Mouse (Mus musculus) T-helper 2 cell (primary cell): ENCODE data around the gene Ap1g1.
"Not testable (repeated sequence)": the region's sequence is repeated elsewhere in the genome, so short reads cannot be mapped to it uniquely, and the experiment has no call there.

Experiments used
- in situ Hi-C: fragments of 300-600 bp; cut with MboI, MseI; formaldehyde crosslinking; loops from one replicate; pipeline ENCODE4 v1.15.1; 2025; ENCODE audit warnings: high pct_unique_total_duplicates

The Ap1g1 gene

DNA sequence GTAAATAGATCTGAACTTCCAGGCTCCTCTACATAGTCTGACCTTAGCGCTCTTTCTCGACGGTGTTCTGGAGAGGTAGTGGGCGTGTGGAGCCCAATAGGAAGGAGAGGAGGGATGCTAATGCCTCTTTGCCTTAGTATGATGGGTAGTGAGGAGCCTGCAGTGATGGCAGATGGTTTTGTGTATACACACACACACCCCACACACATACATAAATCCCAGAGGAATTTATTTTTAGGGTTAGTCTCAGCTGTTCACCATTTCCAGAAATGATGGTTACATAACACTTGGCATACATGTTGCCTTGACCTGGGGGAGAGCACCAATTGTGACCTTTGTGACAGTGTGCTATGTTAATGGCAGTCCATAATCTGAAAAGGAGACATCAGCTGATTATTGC, 87.2 kb downstream of the Ap1g1 start:
- in situ Hi-C loops: no loop called here

DNA sequence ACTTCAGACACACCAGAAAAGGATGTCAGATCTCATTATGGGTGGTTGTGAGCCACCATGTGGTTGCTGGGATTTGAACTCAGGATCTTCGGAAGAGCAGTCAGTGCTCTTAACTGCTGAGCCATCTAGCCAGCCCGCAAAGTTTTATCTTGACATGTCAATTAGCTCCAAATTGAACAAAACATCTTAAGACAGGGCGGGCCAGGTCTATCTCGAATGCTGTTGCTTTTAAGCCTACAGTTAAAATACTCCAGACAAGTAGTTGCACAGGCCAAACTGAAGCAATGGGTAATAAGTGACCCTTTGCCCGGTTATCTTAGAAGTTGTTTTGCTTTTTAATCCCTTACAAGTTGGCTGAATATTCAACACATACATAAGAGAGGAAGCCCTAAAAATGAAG, 88.3 kb downstream of the Ap1g1 start:
- in situ Hi-C loops: no loop called here

DNA sequence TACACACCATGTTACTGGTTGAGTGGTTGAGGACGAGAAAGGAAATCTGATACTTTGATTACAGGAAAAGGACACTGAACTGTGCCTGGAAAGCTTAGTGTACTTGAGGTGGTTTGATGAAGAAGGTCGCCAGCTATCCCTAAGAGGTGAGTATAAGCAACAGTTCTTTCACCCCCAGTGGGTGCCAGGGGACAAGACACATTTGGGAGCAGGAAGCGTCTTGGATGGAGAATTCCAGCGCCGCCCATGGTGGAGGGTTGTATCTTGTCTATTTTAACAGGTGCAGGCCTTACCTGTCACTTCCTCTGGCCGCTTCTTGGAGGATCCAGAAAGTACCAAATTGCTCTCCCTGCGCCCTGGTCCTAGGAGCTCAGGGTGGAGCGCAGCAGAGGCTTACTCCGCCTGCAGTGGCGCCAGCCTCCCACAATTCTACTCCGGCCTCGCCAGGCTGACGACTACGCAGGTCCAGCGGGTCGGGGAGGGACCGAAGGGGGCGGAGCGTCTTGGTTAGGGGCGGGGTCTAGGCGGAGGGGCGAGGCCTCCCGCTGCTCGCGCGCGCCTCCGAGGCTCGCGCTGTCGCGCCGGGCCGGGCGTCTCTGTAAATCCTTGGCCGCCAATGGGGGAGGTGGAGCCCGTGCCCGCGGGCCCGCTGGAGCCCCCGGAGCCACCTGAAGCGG, 89.8 kb downstream of the Ap1g1 start, which contains the start of gene Phlpp2:
Gene Phlpp2, plus strand, starts transcription at position 540 of the 677 bp plus-strand sequence.
- in situ Hi-C loops: no loop called here

DNA sequence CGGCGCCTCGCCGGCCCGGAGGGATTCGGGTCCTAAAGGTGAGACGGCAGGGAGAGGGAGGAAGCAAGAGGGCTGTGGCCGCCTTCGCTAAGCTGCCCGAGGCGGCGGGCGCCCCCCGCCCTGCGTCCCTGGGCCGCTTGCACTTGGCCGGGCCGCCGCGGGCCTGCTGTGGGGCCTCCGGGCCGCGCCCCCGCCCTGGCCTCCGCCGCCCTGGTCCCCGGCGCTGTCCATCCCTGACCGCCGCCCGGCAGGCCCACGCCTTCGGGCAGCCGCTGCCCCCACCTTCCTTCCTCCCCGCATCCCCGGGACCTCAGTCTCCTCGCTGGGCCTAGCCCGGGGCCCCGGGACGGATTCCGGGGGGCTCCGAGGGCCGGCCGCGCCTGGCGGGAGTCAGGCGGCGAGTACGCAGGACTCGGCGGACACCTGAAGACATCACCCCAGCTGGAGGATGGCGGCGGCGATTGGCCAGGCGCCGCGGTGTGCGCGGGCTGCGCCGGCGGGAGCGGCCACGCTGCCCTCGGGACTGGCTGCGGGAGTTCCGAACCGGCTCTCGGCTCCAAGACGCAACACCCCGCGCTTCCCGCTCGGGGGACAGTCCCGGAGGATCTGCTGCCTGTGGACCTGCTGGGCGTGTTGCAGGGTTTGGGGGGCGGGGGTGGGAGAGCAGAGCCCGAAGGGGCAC, 90.5 kb downstream of the Ap1g1 start:
- in situ Hi-C loops: no loop called here

DNA sequence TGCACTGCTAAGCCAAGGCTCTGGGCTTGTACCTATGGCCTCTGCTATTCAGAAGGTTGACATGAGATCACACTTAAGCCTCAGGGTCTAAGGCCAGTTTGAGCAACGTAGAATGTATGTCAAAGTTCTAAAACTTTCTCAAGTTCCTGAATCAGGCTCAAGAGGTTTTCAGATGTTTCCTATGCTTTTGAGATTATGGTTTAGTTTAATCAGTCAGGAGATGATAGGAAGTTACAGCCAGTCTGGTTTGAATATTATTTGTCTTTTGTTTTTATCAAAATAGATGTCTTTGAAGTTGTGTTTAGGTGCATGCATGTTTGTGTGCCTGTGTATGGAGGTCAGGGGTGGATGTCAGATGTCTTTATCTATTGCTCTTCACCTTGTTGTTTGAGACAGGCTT, 92.7 kb downstream of the Ap1g1 start:
- in situ Hi-C loops: no loop called here

DNA sequence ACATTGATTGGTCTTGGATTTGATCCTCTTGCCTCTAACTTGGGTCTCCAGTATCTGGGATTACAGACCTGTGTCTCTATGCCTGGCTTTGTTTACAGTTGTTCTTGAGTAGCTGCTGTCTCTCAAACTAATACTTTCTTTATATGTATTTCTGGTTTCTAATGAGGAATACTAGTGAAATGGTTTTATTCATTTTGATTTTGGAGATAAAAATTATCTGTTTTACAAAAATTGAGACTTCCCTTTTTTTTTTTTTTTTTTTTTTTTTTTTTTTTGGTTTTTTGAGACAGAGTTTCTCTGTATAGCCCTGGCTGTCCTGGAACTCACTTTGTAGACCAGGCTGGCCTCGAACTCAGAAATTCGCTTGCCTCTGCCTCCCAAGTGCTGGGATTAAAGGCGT, 95.4 kb downstream of the Ap1g1 start:
- in situ Hi-C loops: not testable (repeated sequence)

DNA sequence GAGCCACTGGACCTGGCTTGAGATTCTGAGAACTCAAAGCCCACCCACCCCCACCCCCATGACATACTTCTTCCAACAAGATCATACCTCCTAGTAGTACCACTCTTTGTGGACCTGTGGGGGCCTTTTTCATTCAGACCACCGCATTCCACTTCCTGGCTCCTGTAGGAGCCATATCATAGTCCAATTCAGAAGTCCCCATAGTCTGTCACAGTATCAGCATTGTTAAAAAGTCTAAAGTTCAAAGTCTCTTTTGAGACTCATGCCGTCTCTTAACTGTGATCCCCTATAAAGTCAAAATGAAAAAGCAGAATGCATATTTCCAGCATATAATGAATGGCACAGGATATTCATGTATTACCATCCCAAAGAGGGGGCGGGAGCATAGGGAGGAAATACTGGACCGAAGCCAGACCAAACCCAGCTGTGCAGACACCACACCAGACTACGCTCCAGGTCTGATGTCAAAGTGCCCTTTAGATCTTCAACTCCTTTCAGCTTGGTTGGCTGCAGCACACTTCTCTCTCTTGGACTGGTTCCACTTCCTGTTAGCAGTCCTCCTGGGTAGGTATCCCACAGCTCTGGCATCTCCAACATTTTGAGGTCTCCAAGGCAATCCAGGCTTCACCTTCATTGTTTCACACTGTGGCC, 101.8 kb downstream of the Ap1g1 start:
- in situ Hi-C loops: no loop called here

DNA sequence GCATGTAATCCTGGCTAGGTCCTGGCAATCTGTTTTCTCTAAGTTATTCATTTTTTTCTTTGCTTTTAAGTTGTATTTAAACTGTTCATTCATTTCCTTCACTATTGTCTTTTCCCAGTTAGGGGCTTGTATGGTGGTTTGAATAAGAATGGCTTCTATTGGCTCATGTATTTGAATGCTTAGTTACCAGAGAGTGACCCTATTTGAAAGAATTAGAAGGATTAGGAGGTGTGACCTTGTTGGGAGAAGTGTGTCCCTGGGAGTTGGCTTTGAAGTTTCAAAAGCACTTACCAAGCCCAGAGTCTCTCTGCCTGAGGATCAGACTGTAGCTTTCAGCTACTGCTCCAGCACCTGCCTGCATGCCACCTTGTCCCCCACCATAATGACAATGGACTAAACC, 106.9 kb downstream of the Ap1g1 start:
- in situ Hi-C loops: no loop called here

DNA sequence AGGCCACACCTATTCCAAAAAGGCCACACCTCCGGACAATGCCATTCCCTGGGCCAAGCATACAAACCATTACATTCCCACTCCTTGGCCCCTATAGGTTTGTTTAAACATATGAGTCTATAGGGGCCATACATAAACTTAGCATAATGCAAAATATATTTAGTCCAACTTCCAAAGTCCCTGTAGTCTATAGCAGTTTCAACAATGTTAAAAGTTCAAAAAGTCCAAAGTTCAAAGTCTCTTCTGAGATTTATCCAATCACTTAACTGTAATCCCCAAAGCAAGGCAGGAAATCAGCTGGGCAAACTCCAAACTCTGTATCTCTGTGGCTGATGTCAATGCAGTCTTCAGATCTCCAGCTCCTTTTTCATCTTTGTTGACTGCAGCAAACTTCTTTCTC, 110.9 kb downstream of the Ap1g1 start:
- in situ Hi-C loops: no loop called here

DNA sequence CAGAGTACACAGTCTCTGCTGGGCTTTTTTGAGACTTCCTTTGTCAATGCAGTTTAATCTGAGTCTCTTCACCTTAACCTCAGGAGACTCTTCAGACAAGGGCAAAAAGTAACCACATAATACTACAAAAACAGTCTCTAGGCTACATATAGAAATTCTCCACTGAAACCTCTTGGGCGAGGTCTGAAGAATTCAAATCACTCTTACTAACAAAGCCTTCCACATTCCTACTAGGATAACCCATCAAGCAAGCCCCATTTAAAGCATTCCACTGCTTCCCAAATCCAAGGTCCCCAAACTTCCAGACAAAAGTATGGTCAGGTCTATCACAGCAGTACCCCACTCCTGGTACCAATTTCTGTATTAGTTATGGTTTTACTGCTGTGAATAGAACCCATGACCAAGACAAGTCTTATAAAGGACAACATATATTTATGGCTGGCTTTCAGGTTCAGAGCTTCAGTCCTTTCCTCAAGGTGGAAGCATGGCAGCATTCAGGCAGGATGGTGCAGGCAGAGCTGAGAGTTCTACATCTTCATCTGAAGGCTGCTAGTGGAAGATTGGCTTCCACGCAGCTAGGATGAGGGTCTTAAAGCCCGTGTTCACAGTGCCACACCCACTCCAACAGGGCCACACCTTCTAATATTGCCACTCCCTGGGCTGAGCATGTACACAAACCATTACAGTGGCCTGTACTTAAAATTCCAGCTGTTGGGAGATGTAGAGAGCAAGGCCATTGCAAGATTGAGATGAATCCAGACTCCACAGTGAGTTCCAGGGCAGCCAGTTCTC, 112.6 kb downstream of the Ap1g1 start:
- in situ Hi-C loops: no loop called here

DNA sequence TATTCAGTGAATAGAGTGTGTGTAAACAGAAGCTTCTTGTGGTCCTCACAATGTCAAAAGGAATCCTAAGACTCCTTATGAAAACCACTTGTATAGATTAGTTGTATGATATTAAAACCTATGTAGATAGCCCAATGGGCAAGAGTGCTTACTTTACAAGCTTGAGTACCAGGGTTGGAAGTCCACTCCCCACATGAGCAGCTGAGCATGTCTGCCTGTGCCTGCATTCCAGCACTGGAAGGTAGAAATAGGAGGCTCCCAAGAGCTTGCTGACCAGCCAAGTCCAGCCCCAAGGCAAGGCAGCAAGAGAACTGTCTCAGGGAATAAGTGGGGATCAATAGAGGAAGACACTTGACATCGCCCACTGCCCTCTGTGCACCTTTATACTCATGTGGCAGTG, 116.3 kb downstream of the Ap1g1 start:
- in situ Hi-C loops: no loop called here

DNA sequence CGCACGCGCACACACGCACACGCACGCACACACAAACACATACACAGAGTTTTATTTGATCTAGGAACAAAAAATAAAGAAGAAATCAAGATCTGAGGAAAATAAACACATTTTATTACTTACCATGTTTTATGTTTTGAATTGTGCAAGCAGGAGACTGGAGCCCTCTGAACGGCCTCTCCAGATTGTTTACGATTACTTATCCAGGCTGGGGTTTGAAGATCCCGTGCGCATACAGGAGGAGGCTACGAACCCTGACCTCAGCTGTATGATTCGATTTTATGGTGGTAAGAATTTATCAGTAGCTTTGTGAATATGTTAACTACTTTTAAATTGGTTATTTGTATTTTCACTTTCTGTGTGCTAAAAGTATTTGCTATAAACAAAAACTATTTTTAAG, 117.0 kb downstream of the Ap1g1 start:
- in situ Hi-C loops: no loop called here

DNA sequence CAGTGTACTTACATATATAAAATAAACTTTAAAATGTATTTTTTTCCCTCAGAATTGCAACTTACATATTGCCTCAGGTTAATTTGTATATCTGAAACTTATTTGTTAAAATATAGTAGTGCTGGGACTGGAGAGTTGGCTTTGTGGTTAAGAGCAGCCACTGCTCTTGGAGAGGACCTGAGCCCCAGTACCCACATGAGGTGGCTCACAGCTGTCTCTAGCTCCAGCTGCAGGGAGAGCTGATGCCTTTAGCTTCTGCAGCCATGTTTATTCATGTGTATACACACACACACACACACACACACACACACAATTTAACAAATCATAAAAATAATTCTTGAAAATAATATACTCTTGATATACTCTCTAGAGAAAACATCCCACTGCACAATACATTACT, 124.0 kb downstream of the Ap1g1 start:
- in situ Hi-C loops: no loop called here

DNA sequence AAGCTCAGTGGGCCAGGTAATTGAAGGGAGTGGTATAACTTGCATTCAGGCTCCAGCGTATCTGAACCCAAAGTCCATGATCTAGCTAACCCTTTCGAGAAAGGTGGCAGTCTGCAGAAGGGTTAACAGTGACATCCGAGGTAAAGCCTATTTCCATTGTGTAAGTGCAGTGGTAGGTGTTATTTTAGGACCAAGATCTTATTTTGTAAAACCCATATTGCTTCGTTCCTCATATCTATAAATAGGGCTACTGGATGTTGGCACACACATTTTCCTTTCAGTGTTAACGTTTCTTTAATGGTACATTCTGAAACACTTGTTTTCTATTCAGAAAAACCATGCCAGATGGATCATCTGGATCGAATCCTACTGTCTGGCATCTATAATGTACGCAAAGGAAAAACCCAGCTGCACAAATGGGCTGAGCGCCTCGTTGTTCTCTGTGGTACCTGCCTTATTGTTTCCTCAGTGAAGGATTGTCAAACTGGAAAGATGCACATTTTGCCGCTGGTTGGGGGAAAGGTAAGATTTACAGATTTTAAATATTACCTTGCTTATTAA, 125.6 kb downstream of the Ap1g1 start:
- in situ Hi-C loops: no loop called here

DNA sequence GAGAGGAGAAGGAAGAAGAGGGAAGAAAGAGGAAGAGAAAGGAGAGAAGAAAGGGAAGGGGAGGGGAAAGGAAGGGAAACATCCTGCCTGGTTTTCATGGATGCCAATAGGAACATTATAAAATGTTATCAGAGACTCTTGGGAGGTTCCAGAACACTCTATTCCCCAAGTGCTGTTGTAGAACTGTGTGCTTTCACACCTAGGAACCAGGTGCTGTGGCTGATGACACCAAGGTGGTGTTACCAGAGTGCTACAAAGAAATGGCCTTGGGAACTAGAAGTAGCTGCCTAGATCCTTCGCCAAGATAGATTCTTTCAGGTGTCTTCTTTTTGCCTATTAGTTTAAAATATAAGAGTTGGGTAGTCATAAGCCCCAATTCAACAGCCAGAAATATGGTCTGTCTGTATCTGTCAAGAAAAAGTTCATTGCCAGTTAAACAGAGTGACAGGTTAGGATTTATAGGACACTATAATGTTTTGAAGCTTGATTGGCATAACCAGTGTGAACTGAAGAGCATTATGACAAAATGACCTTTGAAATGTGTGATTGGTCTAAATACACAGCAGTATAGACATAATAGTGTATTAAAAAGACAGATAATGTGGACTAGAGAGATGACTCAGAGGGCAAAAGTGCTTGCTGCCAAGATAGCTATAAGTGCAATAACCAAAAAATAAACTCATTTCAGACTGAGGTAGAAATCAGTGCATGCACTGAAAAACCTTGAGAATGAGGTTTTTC, 126.7 kb downstream of the Ap1g1 start:
- in situ Hi-C loops: no loop called here

DNA sequence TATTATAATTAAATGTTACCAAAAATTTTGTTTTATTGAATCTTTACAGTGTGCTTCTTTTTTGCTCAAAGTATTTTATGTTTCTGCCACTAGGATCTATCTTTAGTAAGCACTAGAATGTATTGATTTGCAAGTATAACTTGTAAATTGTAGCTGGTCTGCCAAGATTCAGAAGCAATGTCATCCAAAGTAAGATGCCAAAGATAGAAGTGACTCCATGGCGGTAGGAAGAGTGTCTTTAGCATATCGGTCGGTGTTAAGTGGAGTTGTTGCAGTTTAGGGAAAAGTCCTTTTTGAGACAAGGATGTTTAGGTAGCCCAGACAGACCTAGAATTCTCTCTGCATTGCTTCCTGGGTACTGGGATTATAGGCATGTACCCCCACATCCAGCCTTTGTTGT, 128.6 kb downstream of the Ap1g1 start:
- in situ Hi-C loops: no loop called here

DNA sequence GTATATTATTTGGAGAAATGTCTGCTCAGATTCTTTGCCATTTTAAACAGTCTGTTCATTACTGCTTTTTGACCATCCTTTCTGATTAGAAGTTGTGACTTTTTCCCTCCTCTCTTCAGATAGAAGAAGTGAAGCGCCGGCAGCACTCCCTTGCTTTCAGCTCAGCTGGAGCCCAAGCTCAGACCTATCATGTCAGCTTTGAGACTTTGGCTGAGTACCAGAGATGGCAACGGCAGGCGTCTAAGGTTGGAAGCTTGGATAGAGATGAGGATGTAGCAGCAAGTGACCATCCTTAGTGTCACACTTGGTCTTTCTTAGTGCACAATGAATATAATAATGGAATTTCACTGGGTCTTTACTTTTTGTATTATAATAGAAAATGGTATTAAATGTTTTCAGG, 129.0 kb downstream of the Ap1g1 start:
- in situ Hi-C loops: no loop called here
